Mouse (Mus musculus): Measurements from ENCODE around the gene Cyp1b1.

DNA sequence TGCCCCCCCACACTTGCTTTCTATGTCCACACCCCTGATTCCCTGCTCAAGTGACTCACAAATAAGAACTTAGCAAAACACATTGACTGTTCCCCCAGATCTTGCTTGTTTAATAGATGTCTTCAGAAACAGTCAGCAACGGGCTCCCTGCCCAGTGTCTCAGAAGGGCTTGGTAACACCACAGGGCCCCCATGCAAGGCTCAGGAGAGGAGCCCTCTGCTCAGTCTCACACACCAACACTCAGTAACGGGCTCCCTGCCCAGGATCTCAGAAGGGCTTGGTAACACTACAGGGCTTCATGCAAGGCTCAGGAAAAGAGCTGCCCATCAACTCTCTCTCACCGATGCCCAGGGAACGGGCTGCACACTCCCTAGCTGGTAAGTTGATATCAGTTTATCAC, 19.8 kb downstream of the Cyp1b1 start:
- no peak for TF ChIP-seq CTCF (IDR thresholded peaks at IDR 0.05; ENCODE audit: insufficient read depth, low read length)
- TF ChIP-seq POLR2A (IDR thresholded peaks at IDR 0.05; ENCODE audit: borderline replicate concordance, extremely low read depth, low read depth, low read length) = no peak
